Mouse (Mus musculus): ENCODE results near the gene Asb10.

DNA sequence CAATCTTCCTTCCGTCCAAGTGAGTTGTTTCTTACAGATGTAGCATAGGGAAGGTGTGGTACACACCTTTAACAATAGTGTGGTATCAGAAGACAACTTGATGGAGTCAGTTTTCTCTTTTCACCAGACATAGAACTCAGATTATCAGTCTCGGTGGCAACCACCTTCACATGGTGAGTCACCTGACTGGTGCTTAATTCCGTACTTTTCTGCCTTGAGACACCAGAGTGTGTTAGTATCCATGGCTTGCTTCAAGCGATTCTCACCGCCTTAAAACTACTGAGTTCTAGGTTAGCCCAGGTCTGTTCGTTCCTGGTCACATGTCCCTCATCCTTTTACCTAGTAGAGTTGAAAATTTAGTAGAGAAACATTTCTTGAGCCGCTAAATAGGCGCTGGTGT is 45.3 kb upstream of the Asb10 start:
- no peak for TF ChIP-seq CTCF (IDR thresholded peaks at IDR 0.05; ENCODE audit: control insufficient read depth, insufficient read depth, insufficient replicate concordance, low read depth, low read length)
- no peak for TF ChIP-seq POLR2A (IDR thresholded peaks at IDR 0.05; ENCODE audit: control insufficient read depth, low read depth, low read length)

Measured in testis, adult 2 months (tissue).